Mouse (Mus musculus) MEL (cell line): ENCODE measurements around the gene Efna3. TPM values are rescaled to one million over a fixed set of nuclear protein-coding genes. Genes with fewer than 3 reads are reported as not detected.

Experiments
- DNase-seq: peaks from one replicate; pipeline ENCODE4 v3.0.0; 2011; ENCODE audit warnings: low read depth, low spot score
- H3K27ac ChIP-seq: 2 replicates; pipeline ENCODE4 v1.5.1; 2012; ENCODE audit warnings: low read depth, mild to moderate bottlenecking, control low read depth, low read length, moderate library complexity; ENCODE audit not compliant: control insufficient read depth
- H3K27me3 ChIP-seq, 2 experiments: fragments of 150-350 bp in 1 of 2; sonication (generic) in 1 of 2; 2 replicates each; pipeline ENCODE4 v1.6.1; 2012; ENCODE audit warnings: low read length in 2 of 2, mild to moderate bottlenecking in 2 of 2, improper control_type of control experiment in 1 of 2, moderate library complexity in 1 of 2; ENCODE audit not compliant: insufficient read depth in 2 of 2, control insufficient read depth in 1 of 2
- H3K36me3 ChIP-seq, 2 experiments: 2 replicates each; pipeline ENCODE4 v1.6.1; 2012 to 2014; ENCODE audit warnings: low read length in 2 of 2, improper control_type of control experiment in 1 of 2, inconsistent platforms in 1 of 2, mild to moderate bottlenecking in 1 of 2; ENCODE audit not compliant: insufficient read depth in 2 of 2, control insufficient read depth in 1 of 2
- H3K4me1 ChIP-seq, 2 experiments: fragments of 150-350 bp in 1 of 2; sonication (generic) in 1 of 2; 2 replicates each; pipeline ENCODE4 v1.6.1; 2012; ENCODE audit warnings: low read length in 2 of 2, improper control_type of control experiment in 1 of 2, mild to moderate bottlenecking in 1 of 2; ENCODE audit not compliant: insufficient read depth in 2 of 2, control insufficient read depth in 1 of 2
- H3K4me3 ChIP-seq, 2 experiments: fragments of 150-350 bp in 1 of 2; sonication (generic) in 1 of 2; 2 replicates each; pipeline ENCODE4 v1.5.1; 2012; ENCODE audit warnings: low read depth in 2 of 2, low read length in 2 of 2, mild to moderate bottlenecking in 2 of 2, moderate library complexity in 2 of 2, control low read depth in 1 of 2, improper control_type of control experiment in 1 of 2; ENCODE audit not compliant: control insufficient read depth in 1 of 2, insufficient read depth in 1 of 2
- H3K79me2 ChIP-seq: 2 replicates; pipeline ENCODE4 v1.6.1; 2012; ENCODE audit warnings: mild to moderate bottlenecking, low read length, moderate library complexity; ENCODE audit not compliant: control insufficient read depth, poor library complexity, insufficient read depth
- H3K9ac ChIP-seq: 2 replicates; pipeline ENCODE4 v1.6.1; 2012; ENCODE audit warnings: low read depth, mild to moderate bottlenecking, control low read depth, low read length, moderate library complexity; ENCODE audit not compliant: control insufficient read depth, poor library complexity, severe bottlenecking
- H3K9me3 ChIP-seq: fragments of 150-350 bp; sonication (generic); replicated peaks from 2 replicates; pipeline ENCODE4 v1.6.1; 2012; ENCODE audit warnings: mild to moderate bottlenecking, low read length, improper control_type of control experiment, moderate library complexity; ENCODE audit not compliant: insufficient read depth
- BHLHE40 ChIP-seq: IDR thresholded peaks from 2 replicates; pipeline ENCODE4 v1.6.1; 2012; ENCODE audit warnings: low read depth, mild to moderate bottlenecking, inconsistent platforms, low read length, improper control_type of control experiment, borderline replicate concordance
- CHD1 ChIP-seq: IDR thresholded peaks from 2 replicates; pipeline ENCODE4 v1.6.1; 2012; ENCODE audit warnings: low read depth, mild to moderate bottlenecking, inconsistent platforms, low read length, improper control_type of control experiment
- E2F4 ChIP-seq: IDR thresholded peaks from 2 replicates; pipeline ENCODE4 v1.6.1; 2011; ENCODE audit warnings: low read depth, low read length, improper control_type of control experiment, borderline replicate concordance
- EP300 ChIP-seq, 2 experiments: IDR thresholded peaks; 2 replicates each; pipeline ENCODE4 v1.6.1; 2011; ENCODE audit warnings: improper control_type of control experiment in 2 of 2, low read length in 2 of 2, low read depth in 1 of 2, mild to moderate bottlenecking in 1 of 2
- ETS1 ChIP-seq: IDR thresholded peaks from 2 replicates; pipeline ENCODE4 v1.6.1; 2012; ENCODE audit warnings: low read depth, mild to moderate bottlenecking, inconsistent platforms, low read length, improper control_type of control experiment, moderate library complexity
- GABPA ChIP-seq: IDR thresholded peaks from 2 replicates; pipeline ENCODE4 v1.6.1; 2012; ENCODE audit warnings: low read depth, mild to moderate bottlenecking, inconsistent platforms, low read length, improper control_type of control experiment, moderate library complexity
- GATA1 ChIP-seq: IDR thresholded peaks from 2 replicates; pipeline ENCODE4 v1.6.1; 2011; ENCODE audit warnings: low read depth, low read length, improper control_type of control experiment
- HCFC1 ChIP-seq: IDR thresholded peaks from 2 replicates; pipeline ENCODE4 v1.6.1; 2012; ENCODE audit warnings: low read depth, mild to moderate bottlenecking, inconsistent platforms, low read length, improper control_type of control experiment, moderate library complexity
- JUND ChIP-seq: IDR thresholded peaks from 2 replicates; pipeline ENCODE4 v1.6.1; 2011; ENCODE audit warnings: low read depth, mild to moderate bottlenecking, improper control_type of control experiment, low read length
- MAFK ChIP-seq: IDR thresholded peaks from 2 replicates; pipeline ENCODE4 v1.6.1; 2011; ENCODE audit warnings: low read depth, mild to moderate bottlenecking, low read length, improper control_type of control experiment, borderline replicate concordance
- MAX ChIP-seq: IDR thresholded peaks from 2 replicates; pipeline ENCODE4 v1.6.1; 2011; ENCODE audit warnings: low read length, improper control_type of control experiment
- MAZ ChIP-seq: IDR thresholded peaks from 2 replicates; pipeline ENCODE4 v1.6.1; 2012; ENCODE audit warnings: low read depth, mild to moderate bottlenecking, inconsistent platforms, low read length, improper control_type of control experiment
- MEF2A ChIP-seq: IDR thresholded peaks from 2 replicates; pipeline ENCODE4 v1.6.1; 2014; ENCODE audit warnings: low read depth, mild to moderate bottlenecking, inconsistent platforms, low read length, improper control_type of control experiment; ENCODE audit not compliant: poor library complexity, insufficient replicate concordance, severe bottlenecking; ENCODE audit errors: extremely low read depth
- MXI1 ChIP-seq: IDR thresholded peaks from 2 replicates; pipeline ENCODE4 v1.6.1; 2011; ENCODE audit warnings: mild to moderate bottlenecking, low read depth, low read length, improper control_type of control experiment
- MYB ChIP-seq: IDR thresholded peaks from 2 replicates; pipeline ENCODE4 v1.6.1; 2011; ENCODE audit warnings: mild to moderate bottlenecking, low read depth, low read length, improper control_type of control experiment
- MYC ChIP-seq: IDR thresholded peaks from 2 replicates; pipeline ENCODE4 v1.6.1; 2011; ENCODE audit warnings: low read depth, mild to moderate bottlenecking, low read length, improper control_type of control experiment, moderate library complexity
- NELFE ChIP-seq: IDR thresholded peaks from 2 replicates; pipeline ENCODE4 v1.6.1; 2011; ENCODE audit warnings: low read depth, low read length, improper control_type of control experiment
- NRF1 ChIP-seq: IDR thresholded peaks from 2 replicates; pipeline ENCODE4 v1.6.1; 2014; ENCODE audit warnings: low read depth, mild to moderate bottlenecking, inconsistent platforms, low read length, improper control_type of control experiment, moderate library complexity; ENCODE audit not compliant: poor library complexity, insufficient read depth, severe bottlenecking
- POLR2A ChIP-seq, 2 experiments: IDR thresholded peaks; 2 replicates each; pipeline ENCODE4 v1.6.1; 2011 to 2012; ENCODE audit warnings: low read length in 2 of 2, mild to moderate bottlenecking in 2 of 2, control low read depth in 1 of 2, improper control_type of control experiment in 1 of 2, low read depth in 1 of 2, moderate library complexity in 1 of 2; ENCODE audit not compliant: control insufficient read depth in 1 of 2, insufficient read depth in 1 of 2, poor library complexity in 1 of 2
- POLR2AphosphoS2 ChIP-seq: IDR thresholded peaks from 2 replicates; pipeline ENCODE4 v1.6.1; 2011; ENCODE audit warnings: low read length, improper control_type of control experiment
- RAD21 ChIP-seq: IDR thresholded peaks from 2 replicates; pipeline ENCODE4 v1.6.1; 2011; ENCODE audit warnings: mild to moderate bottlenecking, low read depth, low read length, improper control_type of control experiment
- SIN3A ChIP-seq: IDR thresholded peaks from 2 replicates; pipeline ENCODE4 v1.6.1; 2012; ENCODE audit warnings: low read length, improper control_type of control experiment, inconsistent platforms
- SMC3 ChIP-seq: IDR thresholded peaks from 2 replicates; pipeline ENCODE4 v1.6.1; 2011; ENCODE audit warnings: low read depth, low read length, improper control_type of control experiment
- TBP ChIP-seq: IDR thresholded peaks from 2 replicates; pipeline ENCODE4 v1.8.0; 2011; ENCODE audit warnings: low read depth, low read length, improper control_type of control experiment
- UBTF ChIP-seq: IDR thresholded peaks from 2 replicates; pipeline ENCODE4 v1.6.1; 2012; ENCODE audit warnings: low read depth, mild to moderate bottlenecking, inconsistent platforms, low read length, improper control_type of control experiment, moderate library complexity, borderline replicate concordance; ENCODE audit not compliant: insufficient read depth
- USF2 ChIP-seq, 2 experiments: IDR thresholded peaks; 2 replicates each; pipeline ENCODE4 v1.6.1; 2011 to 2012; ENCODE audit warnings: improper control_type of control experiment in 2 of 2, low read length in 2 of 2, borderline replicate concordance in 1 of 2, inconsistent platforms in 1 of 2, low read depth in 1 of 2, mild to moderate bottlenecking in 1 of 2; ENCODE audit not compliant: insufficient read depth in 1 of 2
- ZKSCAN1 ChIP-seq: IDR thresholded peaks from 2 replicates; pipeline ENCODE4 v1.6.1; 2012; ENCODE audit warnings: low read depth, mild to moderate bottlenecking, inconsistent platforms, low read length, improper control_type of control experiment, moderate library complexity
- polyA plus RNA-seq, 2 experiments: library from polyadenylated mRNA; stranded (reverse) in 1 of 2; unstranded in 1 of 2; fragments of >175 nt in 1 of 2; fragments of >200 nt in 1 of 2; gene quantifications; 2 replicates each; pipeline versions ENCODE4 v1.2.1 to v1.2.4; 2012; ENCODE audit warnings: low replicate concordance in 2 of 2, low read depth in 1 of 2; ENCODE audit not compliant: insufficient read length in 2 of 2, insufficient read depth in 1 of 2, missing spikeins in 1 of 2
- total RNA-seq: library from RNA; depleted of rRNA; stranded (reverse); fragments of 300-350 nt; gene quantifications from 2 replicates; pipeline ENCODE4 v1.2.3, GENCODE M21; 2012

Efna3 gene
- total and polyA plus RNA-seq, 3 experiments, result 0.54 to 1.2 TPM; not detected in 1

DNA sequence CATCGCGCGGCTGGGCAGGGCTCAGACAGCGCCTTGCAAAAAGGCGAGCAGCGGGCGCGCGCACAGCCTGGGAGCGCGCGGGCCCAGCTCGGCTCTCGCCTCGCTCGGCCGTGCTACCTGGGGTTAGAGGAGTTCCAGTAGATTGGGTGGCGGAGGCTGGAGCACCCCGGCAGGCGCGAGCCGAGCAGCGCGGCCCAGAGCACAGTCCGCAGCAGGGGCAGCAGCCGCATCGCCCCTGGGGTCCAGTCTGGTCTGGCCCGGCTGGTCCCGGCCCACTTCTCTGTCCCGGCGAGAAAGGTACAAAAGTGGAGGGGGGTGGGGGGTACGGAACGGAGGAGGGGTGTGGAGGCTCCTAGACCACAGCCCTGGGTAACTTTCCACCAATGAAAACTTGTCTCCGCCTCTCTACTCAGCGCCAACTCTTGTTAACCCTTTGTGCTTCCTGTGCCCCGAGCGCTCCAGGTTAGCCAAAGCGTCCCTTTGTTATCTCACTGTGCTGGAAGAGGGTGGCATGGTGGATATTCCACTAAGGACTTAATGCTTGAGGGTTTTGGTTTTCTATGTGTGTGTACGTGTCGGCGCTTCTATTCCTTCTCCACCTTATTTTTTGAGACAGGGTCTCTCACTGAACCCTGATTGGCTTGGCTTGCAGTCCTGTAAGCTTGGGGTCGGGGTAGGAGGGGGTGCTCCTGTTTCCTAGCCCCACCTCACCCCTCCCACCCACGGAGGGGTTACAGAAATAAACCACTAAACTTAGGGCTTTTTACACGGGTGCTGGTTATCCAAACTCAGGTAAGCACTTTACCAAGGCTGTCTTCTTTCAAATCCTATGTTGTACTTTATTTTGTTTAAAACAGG, 15.2 kb upstream of the Efna3 start, which contains the start of gene Efna4:
Gene Efna4, minus strand, starts transcription at position 308 of the 858 bp plus-strand sequence.
- peak; percentile 90 for DNase-seq
- TF ChIP-seq RAD21 (no peak), POLR2AphosphoS2 (no peak), GATA1 (no peak), MAZ (peak; percentile 84), MXI1 (0 out of 2 replicates have a peak, but pooled peaks have one; percentile 47), TBP (0 out of 2 replicates have a peak, but pooled peaks have one; percentile 27), MEF2A (no peak), JUND (no peak), CHD1 (no peak), MAFK (no peak), ZKSCAN1 (no peak), BHLHE40 (no peak), UBTF (peak; percentile 84; the same call in 1 of the 2 replicates), EP300 (IDR thresholded peaks at IDR 0.05; ENCODE audit: low read depth in 1 of 2, low read length in 2 of 2) (no peak), MYB (no peak), SIN3A (peak; percentile 89), NELFE (peak; percentile 31; the same call in 1 of the 2 replicates), MYC (no peak), GABPA (no peak), ETS1 (no peak), NRF1 (no peak), E2F4 (no peak), USF2 (IDR thresholded peaks at IDR 0.05; ENCODE audit: borderline replicate concordance in 1 of 2, insufficient read depth in 1 of 2, low read depth in 1 of 2, low read length in 2 of 2) (no peak), MAX (0 out of 2 replicates have a peak, but pooled peaks have one; percentile 14), SMC3 (0 out of 2 replicates have a peak, but pooled peaks have one; percentile 2), HCFC1 (peak; percentile 67), POLR2A (IDR thresholded peaks at IDR 0.05; ENCODE audit: control insufficient read depth in 1 of 2, insufficient read depth in 1 of 2, low read depth in 1 of 2, low read length in 2 of 2, poor library complexity in 1 of 2) (peak in 1 of 2 experiments; percentile 23; a peak in 1 of 4 replicates)
- peak within 1 kb of the TSS; percentile 70 to 94 for H3K4me3 ChIP-seq
- peaks cover 0 to 8% of the 10 kb centered on the region in 2 experiments; a peak in 2 of 4 replicates for H3K36me3 ChIP-seq
- no peaks in the 10 kb centered on the region for H3K9me3 ChIP-seq
- no peaks in the 10 kb centered on the region for H3K27me3 ChIP-seq
- peak within 1 kb of the TSS; percentile 71 for H3K9ac ChIP-seq
- H3K79me2 ChIP-seq, result no peaks in the 10 kb centered on the region; the same call in 1 of the 2 replicates
- H3K4me1 ChIP-seq, result peaks cover 4 to 11% of the 10 kb centered on the region in 2 experiments
- no peak within 1 kb of the TSS for H3K27ac ChIP-seq
